Mouse (Mus musculus): Measurements from ENCODE around the gene Cdhr3. TPM values are rescaled to one million over a fixed set of nuclear protein-coding genes. Genes with fewer than 3 reads are reported as not detected.

The Cdhr3 gene
- under 1 TPM in 1 of 2 experiments, not detected in 1; 0.18 TPM for total RNA-seq (2023)

GRCm38 (mm10) chr12:33092775-33093174, at the start of gene Cdhr3:
Gene Cdhr3 (minus strand): TSS chr12:33092875.

Other genes with a start within 250 kb of the Cdhr3 start
- 100 to 1,000 TPM; 114 to 120 TPM for gene Sypl, start 139.0 kb downstream of the Cdhr3 start, total RNA-seq (2023)
- 10 to 100 TPM; 82.3 to 87.3 TPM for gene Atxn7l1, start 54.8 kb upstream of the Cdhr3 start, total RNA-seq (2023)